ENCODE assay signal across 9 mouse cellular contexts in the genomic region with DNA sequence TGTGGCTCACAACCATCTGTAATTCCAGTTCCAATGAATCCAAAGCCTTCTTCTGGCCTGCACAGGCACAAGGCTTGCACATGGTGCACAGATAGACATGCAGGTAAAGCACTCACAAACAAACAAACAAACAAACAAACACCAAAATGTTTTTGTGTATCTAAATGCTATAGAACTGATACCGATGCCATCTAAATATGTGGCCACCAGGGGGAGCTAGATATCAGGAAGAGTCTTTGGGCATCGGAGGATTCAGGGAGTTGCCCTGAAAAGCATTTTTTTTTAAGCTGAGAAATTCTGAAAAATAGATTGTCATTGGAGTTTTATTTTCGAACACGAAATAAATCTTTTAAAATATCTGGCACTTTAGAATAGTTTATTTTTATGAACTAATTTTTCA. TPM values are rescaled to one million over a fixed set of nuclear protein-coding genes. Genes with fewer than 3 reads are reported as not detected.
DNase-seq lines count a peak whose midpoint lies in the region; ATAC-seq and TF ChIP-seq lines count a peak whose summit lies in the region.
"Had no signal": no experiment of that assay in that cellular context is flagged by ENCODE, and none has a peak within 500 bp of the region (broad histone marks: within the 10 kb centered on the region; RNA-seq: fewer than 3 reads in every experiment).

No protein-coding gene starts in this region.

- peak; percentile 72 for DNase-seq in gastrocnemius, adult 18-20 months (ENCODE audit: low spot score)
- no peak for DNase-seq in gastrocnemius, postnatal 25 days
- peak; percentile 62 for DNase-seq in 416B (ENCODE audit: low read depth)
- DNase-seq in adrenal gland, postnatal 25 days: peak; percentile 48
- peak; percentile 56 for DNase-seq in embryonic facial prominence, embryonic 10.5 days (ENCODE audit: low spot score)
- peak; percentile 86 for DNase-seq in hindbrain, postnatal 0 days (ENCODE audit: low spot score)
- peak; percentile 67 for DNase-seq in limb, embryonic 10.5 days (ENCODE audit: low spot score)
- DNase-seq in right cerebral cortex, adult 2 months (ENCODE audit: low spot score in 2 of 2): peak; percentile 67 to 84

- no peak overlapping the region for H3K27ac ChIP-seq in embryonic facial prominence, embryonic 10.5 days (replicated peaks)
- H3K27ac ChIP-seq in hindbrain, postnatal 0 days: no peak overlapping the region
- H3K27ac ChIP-seq in limb, embryonic 10.5 days: no peak overlapping the region
- H3K27ac ChIP-seq: limb, embryonic 13.5 days had no signal

- ATAC-seq in hindbrain, postnatal 0 days: 0 out of 2 replicates have a peak, but pooled peaks have one; percentile 4

- 21% methylated on average over 4 of the region's 4 CpGs for WGBS in embryonic facial prominence, embryonic 10.5 days
- WGBS in hindbrain, postnatal 0 days: 15% methylated on average over 4 of the region's 4 CpGs
- WGBS in limb, embryonic 10.5 days: 23% methylated on average over 4 of the region's 4 CpGs

- H3K4me3 ChIP-seq in embryonic facial prominence, embryonic 10.5 days: no peak overlapping the region
- H3K4me3 ChIP-seq in hindbrain, postnatal 0 days (ENCODE audit: low read length): no peak overlapping the region
- no peak overlapping the region for H3K4me3 ChIP-seq in limb, embryonic 10.5 days
- H3K4me3 ChIP-seq: limb, embryonic 13.5 days had no signal

- no peak overlapping the region for H3K9ac ChIP-seq in hindbrain, postnatal 0 days (replicated peaks; ENCODE audit: low read length)
- H3K9ac ChIP-seq: limb, embryonic 13.5 days had no signal

- peak; percentile 85 for TF ChIP-seq CTCF in hindbrain, postnatal 0 days (IDR thresholded peaks at IDR 0.05; ENCODE audit: low read depth)

- peaks cover 6% of the 10 kb centered on the region; the same call in 1 of the 2 replicates for H3K4me1 ChIP-seq in embryonic facial prominence, embryonic 10.5 days
- H3K4me1 ChIP-seq in hindbrain, postnatal 0 days (ENCODE audit: insufficient read depth, low read length): no peaks in the 10 kb centered on the region
- peaks cover 10% of the 10 kb centered on the region for H3K4me1 ChIP-seq in limb, embryonic 10.5 days

- no peaks in the 10 kb centered on the region for H3K27me3 ChIP-seq in embryonic facial prominence, embryonic 10.5 days (replicated peaks; ENCODE audit: low read depth, poor library complexity, severe bottlenecking)
- no peaks in the 10 kb centered on the region for H3K27me3 ChIP-seq in hindbrain, postnatal 0 days (ENCODE audit: insufficient read depth, low read length)
- H3K27me3 ChIP-seq in limb, embryonic 10.5 days (ENCODE audit: low read depth, poor library complexity, severe bottlenecking): no peaks in the 10 kb centered on the region
- H3K27me3 ChIP-seq: limb, embryonic 13.5 days had no signal

- no peaks in the 10 kb centered on the region for H3K9me3 ChIP-seq in embryonic facial prominence, embryonic 10.5 days
- no peaks in the 10 kb centered on the region for H3K9me3 ChIP-seq in hindbrain, postnatal 0 days (ENCODE audit: low read length)
- H3K9me3 ChIP-seq in limb, embryonic 10.5 days (replicated peaks): no peaks in the 10 kb centered on the region
- H3K9me3 ChIP-seq: limb, embryonic 13.5 days had no signal

- H3K36me3 ChIP-seq in embryonic facial prominence, embryonic 10.5 days (replicated peaks): no peaks in the 10 kb centered on the region
- H3K36me3 ChIP-seq in hindbrain, postnatal 0 days (ENCODE audit: insufficient read depth, low read length): no peaks in the 10 kb centered on the region
- H3K36me3 ChIP-seq in limb, embryonic 10.5 days: no peaks in the 10 kb centered on the region
- H3K36me3 ChIP-seq: limb, embryonic 13.5 days had no signal

- H3K4me2 ChIP-seq in hindbrain, postnatal 0 days (ENCODE audit: low read depth, low read length): no peak overlapping the region
- H3K4me2 ChIP-seq: limb, embryonic 13.5 days had no signal

RNA-seq across cellular contexts. Expression of gene Etfdh, which starts 43.8 kb away (rescaled TPM):
- 100 to 1,000 TPM; 117 to 139 TPM for total RNA-seq in gastrocnemius, adult 18-20 months (2021)
- 100 to 1,000 TPM; 106 to 115 TPM for total RNA-seq in gastrocnemius, postnatal 25 days (2021)
- total RNA-seq in adrenal gland, postnatal 25 days (2021): 163 and 173 TPM in 2 replicates
- 45.3 and 48.4 TPM in 2 replicates for polyA plus RNA-seq in embryonic facial prominence, embryonic 10.5 days (2016; fragmentation: Nextera tagmentation; extraction: Ambion mirVana)
- 24.0 and 24.6 TPM in 2 replicates for total RNA-seq in hindbrain, postnatal 0 days (2014; rRNA removed)
- polyA plus RNA-seq in hindbrain, postnatal 0 days (2015; fragmentation: Nextera tagmentation; extraction: Ambion mirVana): 45.2 and 46.3 TPM in 2 replicates
- 34.6 and 40.8 TPM in 2 replicates for polyA plus RNA-seq in limb, embryonic 10.5 days (2016; fragmentation: Nextera tagmentation; extraction: Ambion mirVana)

RNA-seq across cellular contexts. Expression of gene 4930579G24Rik, which starts 44.2 kb away (rescaled TPM):
- 1 to 10 TPM; 1.0 to 1.3 TPM for total RNA-seq in gastrocnemius, adult 18-20 months (2021)
- total RNA-seq in gastrocnemius, postnatal 25 days (2021): 1 to 10 TPM; 1.2 to 1.4 TPM
- 3.9 TPM in 2 replicates for total RNA-seq in adrenal gland, postnatal 25 days (2021)
- 33.0 and 34.4 TPM in 2 replicates for polyA plus RNA-seq in embryonic facial prominence, embryonic 10.5 days (2016; fragmentation: Nextera tagmentation; extraction: Ambion mirVana)
- total RNA-seq in hindbrain, postnatal 0 days (2014; rRNA removed): 3.9 and 6.8 TPM in 2 replicates
- 6.5 and 7.0 TPM in 2 replicates for polyA plus RNA-seq in hindbrain, postnatal 0 days (2015; fragmentation: Nextera tagmentation; extraction: Ambion mirVana)
- polyA plus RNA-seq in limb, embryonic 10.5 days (2016; fragmentation: Nextera tagmentation; extraction: Ambion mirVana): 30.8 and 33.4 TPM in 2 replicates
